Mouse (Mus musculus) cerebellum, postnatal 10 days (tissue): ENCODE results near the gene Asb17.
"Not testable (repeated sequence)": the region's sequence is repeated elsewhere in the genome, so short reads cannot be mapped to it uniquely, and the experiment has no call there.

Experiments
- DNase-seq, 2 experiments: peaks; one replicate each; pipeline ENCODE4 v3.0.0; 2021; ENCODE audit warnings: mixed read lengths in 2 of 2

The Asb17 gene

GRCm38 (mm10) chr3:153832654-153832945 lies 11.4 kb upstream of the Asb17 start:
- no peak for DNase-seq

- DNase-seq: no peak
Measured at GRCm38 (mm10) chr3:153834071-153834470, 9.9 kb upstream of the Asb17 start.

- DNase-seq: peak; percentile 87 to 91
Measured at GRCm38 (mm10) chr3:153835455-153836086, 8.4 kb upstream of the Asb17 start.

GRCm38 (mm10) chr3:153836316-153836715 lies 7.7 kb upstream of the Asb17 start:
- DNase-seq: no peak

DNA sequence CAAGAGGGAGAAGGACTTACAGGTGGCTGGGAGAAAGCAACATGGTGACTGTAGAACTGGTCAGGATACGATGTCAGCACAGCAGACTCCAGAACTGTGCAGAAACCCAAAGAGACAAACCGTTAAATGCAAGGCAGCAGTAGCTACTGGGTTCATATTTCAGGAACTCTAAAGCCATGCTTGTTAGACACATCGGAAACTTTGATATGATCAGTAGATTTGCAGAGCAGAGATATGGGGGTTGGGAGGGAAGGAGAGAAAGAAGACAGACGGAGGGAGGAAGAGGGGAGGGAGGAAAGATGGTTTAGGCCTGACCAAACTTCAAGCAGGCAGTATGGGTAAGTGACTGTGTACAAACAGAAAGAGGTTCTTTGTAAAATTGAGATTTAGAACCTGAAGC lies 6.4 kb upstream of the Asb17 start:
- DNase-seq: no peak

DNA sequence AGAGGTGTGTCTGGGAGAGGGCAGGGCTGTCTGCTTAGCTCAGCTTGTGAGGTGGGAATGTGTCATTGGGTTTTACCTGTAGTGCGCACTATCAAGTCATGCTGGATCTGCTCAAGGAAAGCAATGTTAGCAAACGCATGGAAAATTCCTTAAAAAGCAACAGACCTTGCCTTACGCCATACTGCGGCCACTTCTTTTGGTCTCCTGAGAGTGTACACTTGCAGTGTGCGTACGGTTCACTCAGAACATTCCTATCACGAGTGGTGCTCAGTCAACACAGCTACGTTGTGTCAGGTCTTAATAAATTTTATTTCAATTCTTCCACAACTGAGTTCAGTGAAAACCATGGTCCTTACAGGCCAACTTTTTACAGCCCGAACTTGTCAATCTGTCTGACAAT lies 748 bp downstream of the Asb17 start:
- DNase-seq: no peak

GRCm38 (mm10) chr3:153845500-153845899 lies 1.5 kb downstream of the Asb17 start:
- DNase-seq: no peak

- no peak for DNase-seq
Measured at GRCm38 (mm10) chr3:153846109-153846508, 2.1 kb downstream of the Asb17 start.

DNA sequence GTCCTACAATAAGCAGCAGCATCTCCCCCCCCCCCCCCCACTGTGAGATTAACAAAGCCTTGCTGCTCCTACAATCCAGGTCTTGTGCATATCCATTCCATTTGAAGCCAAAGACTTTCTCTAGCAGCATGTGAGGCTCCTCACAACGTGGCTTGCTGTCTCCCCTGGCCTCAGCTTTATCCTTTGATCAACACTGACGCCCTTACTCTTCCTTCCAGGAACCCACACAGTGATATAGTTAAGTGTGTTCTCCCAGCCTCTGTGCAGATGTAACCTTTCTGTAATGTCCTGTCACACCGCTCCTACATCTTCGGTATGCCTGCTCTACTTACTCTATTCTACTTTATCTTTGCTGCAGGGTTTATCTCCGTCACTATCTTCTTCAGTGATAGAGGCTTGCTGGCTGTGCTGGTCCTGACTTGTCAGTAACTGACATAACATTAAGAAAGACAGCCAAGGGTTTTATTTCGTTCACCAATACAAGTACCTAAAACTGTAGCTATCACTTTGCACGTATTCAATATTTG lies 3.3 kb downstream of the Asb17 start:
- no peak for DNase-seq

- DNase-seq: no peak
Measured at GRCm38 (mm10) chr3:153849368-153850015, 5.5 kb downstream of the Asb17 start.

- no peak for DNase-seq
Measured at GRCm38 (mm10) chr3:153850759-153851158, 6.8 kb downstream of the Asb17 start.

DNA sequence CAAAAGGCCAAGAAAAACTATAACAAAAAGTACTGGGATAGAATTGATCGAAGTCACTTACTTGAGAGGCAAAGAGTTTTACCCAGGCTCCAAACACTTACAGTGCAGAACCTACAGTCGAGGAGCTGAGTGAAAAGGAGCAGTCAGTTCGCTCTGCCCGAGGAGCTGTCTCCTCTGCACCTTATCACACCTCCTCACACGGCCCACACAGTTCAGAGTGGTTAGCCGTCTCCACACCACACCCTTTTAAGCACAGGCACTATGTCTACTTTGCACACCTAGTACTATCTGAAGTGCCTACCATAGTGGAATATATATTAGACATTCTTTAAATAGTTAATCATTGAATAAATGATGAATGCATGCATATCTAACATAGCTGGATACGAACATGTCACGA lies 8.3 kb downstream of the Asb17 start:
- DNase-seq: no peak

GRCm38 (mm10) chr3:153858350-153859001 lies 14.5 kb downstream of the Asb17 start:
- no peak for DNase-seq

GRCm38 (mm10) chr3:153860392-153860791 lies 16.4 kb downstream of the Asb17 start:
- not testable (repeated sequence) for DNase-seq

DNA sequence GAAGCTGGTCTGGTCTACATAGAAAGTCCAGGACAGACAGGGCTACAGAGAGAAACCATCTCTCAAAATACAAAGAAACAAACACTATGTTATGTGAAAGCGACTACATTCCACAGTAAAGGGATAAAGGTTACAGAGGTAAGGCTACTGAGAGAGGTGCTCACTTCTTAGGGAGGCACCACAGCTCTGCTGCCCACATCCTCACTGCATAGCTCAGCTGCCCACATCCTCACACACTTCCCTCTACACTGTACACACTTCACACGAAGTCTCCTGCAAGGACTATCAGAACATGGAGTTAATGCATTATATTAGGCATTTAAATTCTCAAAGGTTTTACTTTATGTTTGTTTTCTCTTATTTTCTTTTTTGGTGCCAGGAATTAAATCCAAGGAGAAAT lies 19.8 kb downstream of the Asb17 start:
- DNase-seq: no peak

- no peak for DNase-seq
Measured at GRCm38 (mm10) chr3:153864636-153865429, 20.8 kb downstream of the Asb17 start.

GRCm38 (mm10) chr3:153867149-153868136 lies 23.4 kb downstream of the Asb17 start:
- DNase-seq: peak; percentile 22 to 28

DNA sequence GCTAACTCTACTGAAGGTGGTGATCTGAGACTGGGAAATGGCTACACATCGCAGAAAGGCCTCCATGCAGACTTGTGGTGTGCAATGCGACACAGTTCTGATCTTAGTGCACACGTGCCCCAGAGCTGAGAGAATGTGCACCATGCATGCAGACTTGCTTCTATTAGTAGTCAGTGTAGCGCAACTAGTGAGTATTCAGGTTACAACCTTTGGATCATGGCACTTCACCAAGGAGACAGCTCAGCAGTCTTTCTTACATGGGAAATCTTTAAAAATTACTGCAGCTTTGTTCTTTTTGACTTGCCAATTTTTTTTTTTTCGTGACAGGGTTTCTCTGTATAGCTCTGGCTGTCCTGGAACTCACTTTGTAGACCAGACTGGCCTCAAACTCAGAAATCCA lies 27.4 kb downstream of the Asb17 start:
- DNase-seq: no peak

GRCm38 (mm10) chr3:153886296-153886695 lies 42.3 kb downstream of the Asb17 start:
- peak; percentile 23 to 28 for DNase-seq

GRCm38 (mm10) chr3:153888141-153888540 lies 44.1 kb downstream of the Asb17 start:
- no peak for DNase-seq

DNA sequence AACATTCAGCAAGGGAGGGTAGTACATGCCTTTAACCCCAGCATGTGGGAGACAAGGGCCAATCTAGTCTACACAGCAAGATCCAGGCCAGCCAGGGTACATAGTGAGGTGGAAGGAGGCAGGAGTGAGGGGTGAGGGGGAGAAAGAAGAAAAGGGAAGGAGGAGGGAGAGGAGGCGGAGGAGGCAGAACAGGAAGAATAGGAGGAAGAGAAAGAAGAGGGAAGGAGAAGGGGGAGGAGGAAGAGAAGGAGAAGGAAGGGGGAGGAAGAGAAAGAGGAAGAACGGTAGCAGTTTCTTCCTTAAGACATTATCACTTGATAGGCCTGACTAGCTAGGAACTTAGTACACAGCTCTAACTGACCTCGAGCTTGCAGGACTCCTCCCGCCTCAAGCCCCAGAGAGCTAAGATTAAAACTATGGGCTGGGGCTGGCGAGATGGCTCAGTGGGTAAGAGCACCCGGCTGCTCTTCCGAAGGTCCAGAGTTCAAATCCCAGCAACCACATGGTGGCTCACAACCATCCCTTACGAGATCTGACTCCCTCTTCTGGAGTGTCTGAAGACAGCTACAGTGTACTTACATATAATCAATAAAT lies 45.3 kb downstream of the Asb17 start:
- DNase-seq: no peak

- DNase-seq: no peak
Measured at GRCm38 (mm10) chr3:153895454-153895853, 51.4 kb downstream of the Asb17 start.
